Mouse (Mus musculus) embryonic fibroblast, embryonic 13.5 days (primary cell): ENCODE data around the gene Disp2. TPM values are rescaled to one million over a fixed set of nuclear protein-coding genes. Genes with fewer than 3 reads are reported as not detected.

Experiments
- H3K27ac ChIP-seq: 2 replicates; pipeline ENCODE4 v1.5.1; 2012; ENCODE audit warnings: low read length, control low read depth, inconsistent platforms; ENCODE audit not compliant: insufficient read depth
- H3K4me1 ChIP-seq: 2 replicates; pipeline ENCODE4 v1.6.1; 2011; ENCODE audit warnings: low read length; ENCODE audit not compliant: control insufficient read depth, insufficient read depth
- H3K4me3 ChIP-seq: 2 replicates; pipeline ENCODE4 v1.5.1; 2011; ENCODE audit warnings: mild to moderate bottlenecking, control low read depth, low read length; ENCODE audit not compliant: insufficient read depth
- CTCF ChIP-seq: IDR thresholded peaks from 2 replicates; pipeline ENCODE4 v1.5.1; 2011; ENCODE audit warnings: mild to moderate bottlenecking, control low read depth, low read length, moderate library complexity, borderline replicate concordance; ENCODE audit not compliant: insufficient read depth
- POLR2A ChIP-seq: IDR thresholded peaks from 2 replicates; pipeline ENCODE4 v1.6.1; 2011; ENCODE audit warnings: low read depth, mild to moderate bottlenecking, control low read depth, low read length, moderate library complexity
- polyA plus RNA-seq: library from polyadenylated mRNA; stranded (reverse); fragments of >200 nt; gene quantifications from 2 replicates; pipeline ENCODE4 v1.2.4, GENCODE M21; 2011; ENCODE audit warnings: low read depth; ENCODE audit not compliant: missing spikeins, insufficient read length

The Disp2 gene
- polyA plus RNA-seq, result 0.07 and 0.11 TPM in 2 replicates

DNA sequence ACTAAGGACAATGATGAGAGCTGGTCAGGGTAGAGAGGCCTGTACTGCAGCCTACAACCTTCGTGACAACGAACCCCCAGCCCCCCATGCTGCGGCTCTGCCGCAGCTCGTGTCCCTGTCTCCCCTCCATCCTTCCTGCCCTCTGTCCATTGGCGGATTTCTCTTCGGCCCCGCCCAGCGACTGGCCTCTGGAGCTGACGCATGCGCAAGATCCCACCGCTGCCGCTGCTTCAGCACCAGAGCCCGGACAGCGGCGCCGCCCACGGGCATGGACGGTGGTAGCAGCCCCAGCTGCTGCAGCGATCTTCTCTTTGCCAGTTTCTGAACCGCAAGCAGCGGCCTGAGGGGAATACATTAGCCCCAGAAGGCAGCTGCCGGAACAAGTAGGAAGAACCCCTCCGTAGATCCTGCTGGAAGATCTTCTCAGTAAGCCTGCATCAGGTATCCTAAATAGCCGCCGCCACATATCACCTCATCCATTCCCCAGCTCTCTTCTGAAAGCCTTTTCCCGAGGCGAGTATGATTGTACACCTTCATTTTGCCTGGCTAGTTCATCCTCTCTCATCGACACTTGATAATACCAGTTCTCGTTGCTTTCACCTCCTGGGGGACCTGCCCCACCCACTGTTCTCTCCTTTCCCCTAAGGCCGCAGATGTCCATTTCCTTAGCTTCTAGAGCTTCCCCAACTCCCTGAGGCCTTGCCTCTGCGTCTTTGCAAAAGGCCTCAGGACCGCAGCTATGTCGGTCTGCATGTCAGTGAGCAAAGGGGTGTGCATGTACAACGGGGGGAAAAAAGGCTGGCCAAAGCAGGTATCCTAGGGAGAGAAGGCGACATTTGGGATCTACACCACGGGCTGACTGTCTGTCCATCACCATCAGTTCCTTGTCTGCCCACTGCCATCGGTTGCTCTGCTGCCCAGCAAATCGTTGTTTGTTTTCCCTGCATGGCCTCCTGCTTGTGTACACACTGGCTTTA, at the start of gene Disp2:
Disp2 (plus strand) TSS at position 216 of the 977 bp plus-strand sequence.
- no peaks in the 10 kb centered on the region for H3K4me1 ChIP-seq
- H3K27ac ChIP-seq, result no peak within 1 kb of the TSS
- TF ChIP-seq POLR2A (peak; percentile 74), CTCF (no peak)
- peak within 1 kb of the TSS; percentile 21 for H3K4me3 ChIP-seq

- TF ChIP-seq CTCF (no peak), POLR2A (no peak)
- no peak overlapping the region for H3K4me3 ChIP-seq
These were observed 49.5 kb upstream of the Disp2 start for GRCm38 (mm10) chr2:118729816-118730621.

DNA sequence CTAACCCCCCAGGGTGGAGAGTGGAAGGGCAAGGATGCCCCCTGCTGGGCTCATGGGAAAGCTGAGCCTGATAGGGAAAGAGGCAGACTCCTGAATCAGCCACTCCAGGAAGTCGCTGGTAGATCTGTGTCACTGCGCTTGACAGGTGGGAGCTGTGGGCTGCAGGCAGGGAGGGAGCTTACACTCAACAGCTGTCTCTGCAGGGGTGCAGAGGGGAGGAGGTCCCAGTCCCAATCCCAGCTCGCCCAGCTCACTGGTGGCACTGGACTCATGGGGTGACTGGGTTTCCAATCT, 49.0 kb upstream of the Disp2 start:
- no peak for TF ChIP-seq POLR2A
- peak; percentile 30; the same call in 1 of the 2 replicates for TF ChIP-seq CTCF

More at GRCm38 (mm10) chr2:118729816-118730621, 49.5 kb upstream of the Disp2 start:
- Histone ChIP-seq H3K4me1 (no peaks in the 10 kb centered on the region), H3K27ac (no peak overlapping the region)

GRCm38 (mm10) chr2:118731981-118732380, 47.5 kb upstream of the Disp2 start:
- H3K4me3 ChIP-seq, result no peak overlapping the region
- no peak overlapping the region for H3K27ac ChIP-seq
- TF ChIP-seq POLR2A, result no peak
- TF ChIP-seq CTCF, result no peak
- no peaks in the 10 kb centered on the region for H3K4me1 ChIP-seq

More for the DNA sequence above, 49.0 kb upstream of the Disp2 start:
- Histone ChIP-seq H3K27ac (no peak overlapping the region), H3K4me1 (no peaks in the 10 kb centered on the region), H3K4me3 (no peak overlapping the region)

DNA sequence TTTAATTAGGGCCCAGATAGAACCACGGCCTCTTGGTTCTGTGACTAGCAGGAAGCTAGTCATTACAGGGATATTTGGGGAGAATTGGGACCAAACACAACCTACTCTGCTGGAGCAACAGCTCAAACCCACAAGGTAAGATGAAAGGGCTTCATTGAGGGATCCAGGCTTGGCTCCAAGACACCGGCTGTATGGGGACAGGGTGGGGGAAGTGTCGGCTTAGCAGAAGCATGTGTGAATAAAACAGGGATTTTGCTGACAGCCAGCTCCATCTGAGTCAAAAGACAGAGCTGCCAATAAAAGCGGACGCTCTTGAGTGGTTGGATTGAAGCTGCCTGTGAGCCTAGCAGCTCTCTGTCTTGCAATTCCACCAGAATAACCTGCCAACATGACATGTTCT, 46.2 kb upstream of the Disp2 start:
- no peak overlapping the region for H3K4me3 ChIP-seq
- H3K27ac ChIP-seq, result no peak overlapping the region
- TF ChIP-seq CTCF, result no peak
- TF ChIP-seq POLR2A, result no peak

DNA sequence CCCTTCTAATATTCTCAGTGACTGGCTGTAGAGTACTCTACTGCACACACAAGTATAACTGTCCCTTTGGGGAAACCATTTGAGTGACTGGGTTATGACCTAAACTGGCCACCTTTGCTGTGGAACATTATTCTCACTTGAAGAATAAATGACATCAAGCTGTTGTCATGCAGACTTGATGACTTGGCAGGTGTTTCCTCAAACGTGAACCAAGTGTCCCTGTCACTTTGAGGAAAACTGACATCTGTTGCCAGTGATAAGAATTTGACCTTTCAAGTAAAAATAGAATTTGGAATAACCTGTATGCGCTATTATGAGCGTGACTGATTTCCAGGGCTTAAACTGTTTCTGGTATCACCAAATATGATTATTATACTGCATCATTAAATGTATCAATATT, 39.2 kb upstream of the Disp2 start:
- H3K4me3 ChIP-seq, result no peak overlapping the region
- no peak overlapping the region for H3K27ac ChIP-seq
- H3K4me1 ChIP-seq, result 0 out of 2 replicates have a peak, but pooled peaks cover 3% of the 10 kb centered on the region
- no peak for TF ChIP-seq CTCF
- TF ChIP-seq POLR2A, result no peak

More for the DNA sequence above, 46.2 kb upstream of the Disp2 start:
- H3K4me1 ChIP-seq, result no peaks in the 10 kb centered on the region

DNA sequence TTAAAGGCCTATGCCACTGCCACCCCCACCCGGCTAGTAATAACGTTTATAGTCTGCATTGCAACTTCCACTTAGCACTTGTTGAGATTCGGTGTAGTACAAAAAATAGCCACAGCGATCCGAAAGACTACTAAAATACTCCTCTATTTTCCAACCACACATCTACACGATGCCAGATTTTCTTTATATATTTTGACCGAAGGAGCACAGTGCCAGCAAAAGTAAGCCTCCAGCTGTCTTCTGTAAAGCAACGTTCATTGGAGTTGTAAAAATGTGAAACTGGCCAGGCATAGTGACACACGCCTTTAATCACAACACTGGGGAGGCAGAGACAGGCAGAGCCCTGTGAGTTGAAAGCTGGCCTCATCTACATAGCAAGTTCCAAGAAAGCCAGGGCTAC, 38.3 kb upstream of the Disp2 start:
- Histone ChIP-seq H3K4me1 (0 out of 2 replicates have a peak, but pooled peaks cover 3% of the 10 kb centered on the region), H3K27ac (no peak overlapping the region), H3K4me3 (no peak overlapping the region)
- TF ChIP-seq CTCF (no peak), POLR2A (no peak)

GRCm38 (mm10) chr2:118743261-118743943, 36.1 kb upstream of the Disp2 start:
- no peak for TF ChIP-seq CTCF
- no peak for TF ChIP-seq POLR2A
- no peak overlapping the region for H3K27ac ChIP-seq
- peaks cover 12% of the 10 kb centered on the region; the same call in 1 of the 2 replicates for H3K4me1 ChIP-seq
- no peak overlapping the region for H3K4me3 ChIP-seq

DNA sequence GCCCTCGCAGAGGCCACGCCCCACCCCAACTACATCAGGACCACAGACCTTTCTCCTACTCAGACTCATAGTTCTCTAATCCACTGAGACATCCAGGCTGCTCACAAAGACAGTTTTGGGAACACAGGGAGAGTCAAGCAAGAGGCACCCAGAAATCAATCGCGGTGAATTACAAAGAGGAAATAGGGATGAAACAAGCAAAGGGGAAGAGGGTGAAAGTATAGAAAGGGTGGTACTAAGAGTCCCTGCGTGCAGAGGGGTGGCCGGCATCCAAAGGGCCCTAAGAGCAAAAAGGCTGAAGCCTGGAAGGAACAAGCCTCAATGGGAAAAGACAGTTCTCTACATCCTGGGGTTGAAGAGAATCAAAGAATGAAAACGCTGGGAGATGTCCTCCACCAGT, 34.9 kb upstream of the Disp2 start:
- Histone ChIP-seq H3K4me3 (no peak overlapping the region), H3K4me1 (peaks cover 15% of the 10 kb centered on the region), H3K27ac (no peak overlapping the region)
- TF ChIP-seq POLR2A (no peak), CTCF (no peak)
